ENCODE assay signal across 15 mouse cellular contexts in the genomic region with DNA sequence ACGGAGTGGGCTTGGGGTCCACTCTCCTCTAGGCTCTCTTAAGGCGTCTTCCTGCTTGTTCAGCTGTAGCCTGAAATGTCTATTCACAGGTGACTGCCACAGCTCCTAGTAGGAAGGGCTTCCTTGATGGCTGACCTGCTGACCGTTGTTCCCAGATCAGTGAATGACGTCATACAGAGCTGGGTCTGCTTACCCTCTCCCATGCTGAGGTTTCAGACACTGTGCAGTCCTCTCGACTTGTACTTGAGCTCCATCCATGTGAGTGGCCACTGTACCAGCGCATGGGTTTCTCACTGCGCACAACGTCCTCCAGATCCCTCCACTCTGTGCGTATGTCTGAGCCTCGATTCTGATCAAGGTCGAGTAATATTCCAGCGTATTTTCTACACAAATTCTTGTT. TPM values are rescaled to one million over a fixed set of nuclear protein-coding genes. Genes with fewer than 3 reads are reported as not detected.
A peak's percentile ranks its signal among the peaks of the same experiment; 100 is the strongest.
DNase-seq lines count a peak whose midpoint lies in the region; ATAC-seq and TF ChIP-seq lines count a peak whose summit lies in the region.
"Had no signal": no experiment of that assay in that cellular context is flagged by ENCODE, and none has a peak within 500 bp of the region (broad histone marks: within the 10 kb centered on the region; RNA-seq: fewer than 3 reads in every experiment).

No protein-coding gene starts in this region.

- no peaks in the 10 kb centered on the region for H3K9me3 ChIP-seq in heart, embryonic 10.5 days
- H3K9me3 ChIP-seq in embryonic facial prominence, embryonic 12.5 days = no peaks in the 10 kb centered on the region
- H3K9me3 ChIP-seq in liver, postnatal 0 days (ENCODE audit: low read length) = no peaks in the 10 kb centered on the region
- H3K9me3 ChIP-seq: forebrain, embryonic 15.5 days had no signal

- 62% methylated on average over 12 of the region's 12 CpGs for WGBS in heart, embryonic 10.5 days
- 74% methylated on average over 12 of the region's 12 CpGs for WGBS in embryonic facial prominence, embryonic 12.5 days
- WGBS in liver, postnatal 0 days (ENCODE audit: insufficient replicate concordance) = 60% methylated on average over 12 of the region's 12 CpGs

- TF ChIP-seq CTCF in layer of hippocampus, adult 2 months (conservative IDR thresholded peaks at IDR 0.05) = no peak
- no peak for TF ChIP-seq CTCF in liver, postnatal 0 days (IDR thresholded peaks at IDR 0.05; ENCODE audit: low read depth)

- no peak overlapping the region for H3K4me3 ChIP-seq in heart, embryonic 10.5 days
- H3K4me3 ChIP-seq in layer of hippocampus, adult 2 months = no peak overlapping the region
- no peak overlapping the region for H3K4me3 ChIP-seq in embryonic facial prominence, embryonic 12.5 days
- no peak overlapping the region for H3K4me3 ChIP-seq in liver, postnatal 0 days (ENCODE audit: low read depth, low read length)
- H3K4me3 ChIP-seq: forebrain, embryonic 15.5 days; heart, adult 2 months had no signal

- peaks cover 81% of the 10 kb centered on the region for H3K36me3 ChIP-seq in heart, embryonic 10.5 days
- peaks cover 86% of the 10 kb centered on the region for H3K36me3 ChIP-seq in embryonic facial prominence, embryonic 12.5 days
- peaks cover 86% of the 10 kb centered on the region for H3K36me3 ChIP-seq in liver, postnatal 0 days (replicated peaks; ENCODE audit: insufficient read depth, low read length)

- TF ChIP-seq EP300 in liver, postnatal 0 days (IDR thresholded peaks at IDR 0.05; ENCODE audit: low read depth) = no peak

- no peak overlapping the region for H3K4me2 ChIP-seq in embryonic facial prominence, embryonic 12.5 days (replicated peaks)
- no peak overlapping the region for H3K4me2 ChIP-seq in liver, postnatal 0 days (ENCODE audit: low read depth, low read length)
- H3K4me2 ChIP-seq: forebrain, embryonic 15.5 days had no signal

- peaks cover 22% of the 10 kb centered on the region for H3K4me1 ChIP-seq in heart, embryonic 10.5 days
- H3K4me1 ChIP-seq in embryonic facial prominence, embryonic 12.5 days = no peaks in the 10 kb centered on the region
- peaks cover 4% of the 10 kb centered on the region for H3K4me1 ChIP-seq in liver, postnatal 0 days (ENCODE audit: insufficient read depth)
- H3K4me1 ChIP-seq: forebrain, embryonic 15.5 days had no signal

- H3K9ac ChIP-seq in embryonic facial prominence, embryonic 12.5 days = no peak overlapping the region
- H3K9ac ChIP-seq in liver, postnatal 0 days (replicated peaks) = peak overlapping the region; percentile 36; the same call in 1 of the 2 replicates
- H3K9ac ChIP-seq: forebrain, embryonic 15.5 days had no signal

- peak overlapping the region; percentile 77 for H3K27ac ChIP-seq in heart, embryonic 10.5 days
- 0 out of 2 replicates have a peak overlapping the region, but pooled peaks have one; percentile 32 for H3K27ac ChIP-seq in layer of hippocampus, adult 2 months
- peak overlapping the region; percentile 46; the same call in 1 of the 2 replicates for H3K27ac ChIP-seq in embryonic facial prominence, embryonic 12.5 days
- H3K27ac ChIP-seq in liver, postnatal 0 days (ENCODE audit: low read depth) = peak overlapping the region; percentile 76
- H3K27ac ChIP-seq: forebrain, embryonic 15.5 days; heart, adult 2 months had no signal

- ATAC-seq in embryonic facial prominence, embryonic 12.5 days (ENCODE audit: insufficient number of reproducible peaks, insufficient read depth, low FRiP score, low TSS enrichment) = no peak
- peak; percentile 47 for ATAC-seq in liver, postnatal 0 days
- ATAC-seq in erythroblast, adult 5-6 weeks (replicated peaks; ENCODE audit: low FRiP score, poor library complexity, severe bottlenecking) = no peak
- ATAC-seq: forebrain, embryonic 15.5 days had no signal

- no peaks in the 10 kb centered on the region for H3K27me3 ChIP-seq in heart, embryonic 10.5 days (ENCODE audit: insufficient read depth, poor library complexity, severe bottlenecking)
- no peaks in the 10 kb centered on the region for H3K27me3 ChIP-seq in embryonic facial prominence, embryonic 12.5 days
- no peaks in the 10 kb centered on the region for H3K27me3 ChIP-seq in liver, postnatal 0 days (ENCODE audit: insufficient read depth, low read length)
- H3K27me3 ChIP-seq: forebrain, embryonic 15.5 days had no signal

- intact Hi-C loops in heart, postnatal 36 days (cut with DNase I) = no loop called here

- DNase-seq in heart, embryonic 10.5 days (ENCODE audit: low spot score) = no peak
- DNase-seq in heart, postnatal 36 days = no peak
- no peak for DNase-seq in layer of hippocampus, adult 2 months (ENCODE audit: low spot score in 2 of 2)
- no peak for DNase-seq in layer of hippocampus, adult 8-10 months (ENCODE audit: low spot score in 2 of 2)
- DNase-seq in liver, postnatal 0 days = no peak
- no peak for DNase-seq in layer of hippocampus, postnatal 36 days
- DNase-seq: adrenal gland, adult 2 months; thymus, postnatal 14 days had no signal

RNA-seq across cellular contexts. Expression of a gene that starts 15.1 kb away (rescaled TPM):
- 53.5 and 62.2 TPM in 2 replicates for polyA plus RNA-seq in heart, embryonic 10.5 days (2016; fragmentation: Nextera tagmentation; extraction: Ambion mirVana)
- 10 to 100 TPM; 14.0 to 17.1 TPM for total RNA-seq in heart, postnatal 36 days (2021)
- 10 to 100 TPM; 29.4 to 29.5 TPM for total RNA-seq in layer of hippocampus, adult 2 months (2021)
- total RNA-seq in layer of hippocampus, adult 8-10 months (2022) = 10 to 100 TPM; 27.0 to 35.1 (median 31.7) TPM
- 57.5 and 62.0 TPM in 2 replicates for polyA plus RNA-seq in embryonic facial prominence, embryonic 12.5 days (2016; fragmentation: Nextera tagmentation; extraction: Ambion mirVana)
- polyA plus RNA-seq in liver, postnatal 0 days (2015; fragmentation: Nextera tagmentation; extraction: Ambion mirVana) = 14.6 and 16.1 TPM in 2 replicates
- total RNA-seq in layer of hippocampus, postnatal 36 days (2021) = 10 to 100 TPM; 26.2 to 29.8 TPM
- total RNA-seq in erythroblast, adult 5-6 weeks (2015; ENCODE audit: low replicate concordance) = 4.4 and 11.3 TPM in 2 replicates
- 12.3 and 19.3 TPM in 2 replicates for total RNA-seq in erythroblast, adult 5-6 weeks (2017; ENCODE audit: low replicate concordance)

RNA-seq across cellular contexts. Expression of a gene that starts 17.6 kb away (rescaled TPM):
- 17.6 and 18.6 TPM in 2 replicates for polyA plus RNA-seq in heart, embryonic 10.5 days (2016; fragmentation: Nextera tagmentation; extraction: Ambion mirVana)
- 10 to 100 TPM; 37.9 to 39.5 TPM for total RNA-seq in heart, postnatal 36 days (2021)
- total RNA-seq in layer of hippocampus, adult 2 months (2021) = 100 to 1,000 TPM; 103 to 109 TPM
- total RNA-seq in layer of hippocampus, adult 8-10 months (2022) = 100 to 1,000 TPM in 3 of 4 experiments, 10 to 100 TPM in 1; 94.8 to 118 (median 103) TPM
- 21.7 and 22.3 TPM in 2 replicates for polyA plus RNA-seq in embryonic facial prominence, embryonic 12.5 days (2016; fragmentation: Nextera tagmentation; extraction: Ambion mirVana)
- polyA plus RNA-seq in liver, postnatal 0 days (2015; fragmentation: Nextera tagmentation; extraction: Ambion mirVana) = 29.7 and 33.8 TPM in 2 replicates
- 100 to 1,000 TPM; 109 to 116 TPM for total RNA-seq in layer of hippocampus, postnatal 36 days (2021)
- 11.5 and 13.2 TPM in 2 replicates for total RNA-seq in erythroblast, adult 5-6 weeks (2015; ENCODE audit: low replicate concordance)
- 10.1 and 14.2 TPM in 2 replicates for total RNA-seq in erythroblast, adult 5-6 weeks (2017; ENCODE audit: low replicate concordance)

RNA-seq across cellular contexts. Expression of a gene that starts 23.8 kb away (rescaled TPM):
- 447 and 460 TPM in 2 replicates for polyA plus RNA-seq in heart, embryonic 10.5 days (2016; fragmentation: Nextera tagmentation; extraction: Ambion mirVana)
- total RNA-seq in heart, postnatal 36 days (2021) = 1,000 to 10,000 TPM; 1,005 to 1,085 TPM
- 100 to 1,000 TPM; 907 to 909 TPM for total RNA-seq in layer of hippocampus, adult 2 months (2021)
- total RNA-seq in layer of hippocampus, adult 8-10 months (2022) = 100 to 1,000 TPM; 820 to 960 (median 855) TPM
- polyA plus RNA-seq in embryonic facial prominence, embryonic 12.5 days (2016; fragmentation: Nextera tagmentation; extraction: Ambion mirVana) = 552 and 562 TPM in 2 replicates
- polyA plus RNA-seq in liver, postnatal 0 days (2015; fragmentation: Nextera tagmentation; extraction: Ambion mirVana) = 310 and 313 TPM in 2 replicates
- 100 to 1,000 TPM; 868 to 892 TPM for total RNA-seq in layer of hippocampus, postnatal 36 days (2021)
- 227 and 267 TPM in 2 replicates for total RNA-seq in erythroblast, adult 5-6 weeks (2015; ENCODE audit: low replicate concordance)
- total RNA-seq in erythroblast, adult 5-6 weeks (2017; ENCODE audit: low replicate concordance) = 388 and 458 TPM in 2 replicates

RNA-seq across cellular contexts. Expression of a gene that starts 30.2 kb away (rescaled TPM):
- polyA plus RNA-seq in heart, embryonic 10.5 days (2016; fragmentation: Nextera tagmentation; extraction: Ambion mirVana) = 56.3 and 78.7 TPM in 2 replicates
- total RNA-seq in heart, postnatal 36 days (2021) = 10 to 100 TPM; 31.0 to 31.3 TPM
- 10 to 100 TPM; 73.6 to 78.4 TPM for total RNA-seq in layer of hippocampus, adult 2 months (2021)
- 10 to 100 TPM; 57.1 to 69.8 (median 65.7) TPM for total RNA-seq in layer of hippocampus, adult 8-10 months (2022)
- polyA plus RNA-seq in embryonic facial prominence, embryonic 12.5 days (2016; fragmentation: Nextera tagmentation; extraction: Ambion mirVana) = 79.5 and 85.3 TPM in 2 replicates
- 15.3 and 17.2 TPM in 2 replicates for polyA plus RNA-seq in liver, postnatal 0 days (2015; fragmentation: Nextera tagmentation; extraction: Ambion mirVana)
- 10 to 100 TPM; 65.6 to 77.8 TPM for total RNA-seq in layer of hippocampus, postnatal 36 days (2021)
- total RNA-seq in erythroblast, adult 5-6 weeks (2015; ENCODE audit: low replicate concordance) = 3.3 and 7.3 TPM in 2 replicates
- 10.8 and 11.8 TPM in 2 replicates for total RNA-seq in erythroblast, adult 5-6 weeks (2017; ENCODE audit: low replicate concordance)

RNA-seq across cellular contexts. Expression of a gene that starts 31.0 kb away (rescaled TPM):
- polyA plus RNA-seq in heart, embryonic 10.5 days (2016; fragmentation: Nextera tagmentation; extraction: Ambion mirVana) = not detected in 2 replicates
- total RNA-seq in heart, postnatal 36 days (2021) = not detected
- total RNA-seq in layer of hippocampus, adult 2 months (2021) = not detected
- not detected for total RNA-seq in layer of hippocampus, adult 8-10 months (2022)
- not detected in 2 replicates for polyA plus RNA-seq in embryonic facial prominence, embryonic 12.5 days (2016; fragmentation: Nextera tagmentation; extraction: Ambion mirVana)
- not detected in 2 replicates for polyA plus RNA-seq in liver, postnatal 0 days (2015; fragmentation: Nextera tagmentation; extraction: Ambion mirVana)
- total RNA-seq in layer of hippocampus, postnatal 36 days (2021) = not detected
- total RNA-seq in erythroblast, adult 5-6 weeks (2015; ENCODE audit: low replicate concordance) = not detected in 2 replicates
- not detected in 2 replicates for total RNA-seq in erythroblast, adult 5-6 weeks (2017; ENCODE audit: low replicate concordance)
- total RNA-seq: adrenal gland, adult 2 months; common myeloid progenitor, adult 5-6 weeks; heart, adult 2 months; megakaryocyte-erythroid progenitor cell, adult 5-6 weeks had no signal
- polyA plus RNA-seq: heart, adult 2 months; limb, embryonic 14.5 days had no signal
